Mouse (Mus musculus): ENCODE measurements at regions not wholly inside any gene's neighbourhood (a gene's known extent, or its start where the extent isn't known, plus 50 kb on each side); places are given as distances from the start of the nearest gene placed in this dataset.
A peak's percentile ranks its signal among the peaks of the same experiment; 100 is the strongest.

GRCm38 (mm10) chr7:73616971-73617906 lies 75.6 kb upstream of the Chd2 start:
- Histone ChIP-seq H3K4me3 (ENCODE audit: low read length) (peak overlapping the region; percentile 58), H3K9ac (ENCODE audit: low read depth, low read length) (peak overlapping the region; percentile 84), H3K36me3 (ENCODE audit: control insufficient read depth, insufficient read depth, low read length) (no peaks in the 10 kb centered on the region), H3K27ac (ENCODE audit: low read depth, low read length) (peak overlapping the region; percentile 99), H3K9me3 (ENCODE audit: control insufficient read depth, low read length) (no peaks in the 10 kb centered on the region), H3K4me1 (ENCODE audit: control insufficient read depth, insufficient read depth, low read length) (peaks cover 14% of the 10 kb centered on the region), H3K27me3 (ENCODE audit: control insufficient read depth, insufficient read depth, low read length) (no peaks in the 10 kb centered on the region), H3K4me2 (replicated peaks; ENCODE audit: low read depth, low read length) (peak overlapping the region; percentile 77)
- ATAC-seq (ENCODE audit: low FRiP score, low TSS enrichment) = no peak
- 5% methylated on average over 21 of the region's 21 CpGs for WGBS

- Histone ChIP-seq H3K9ac (ENCODE audit: low read depth, low read length) (peak overlapping the region; percentile 18; the same call in 1 of the 2 replicates), H3K4me3 (ENCODE audit: low read length) (peak overlapping the region; percentile 7; the same call in 1 of the 2 replicates)
- whole genome bisulfite sequencing = 21% methylated on average over 11 of the region's 11 CpGs
These were observed 74.4 kb upstream of the Chd2 start for GRCm38 (mm10) chr7:73616015-73616414.

GRCm38 (mm10) chr7:73614840-73615555 lies 73.4 kb upstream of the Chd2 start:
- no peaks in the 10 kb centered on the region for H3K27me3 ChIP-seq (ENCODE audit: control insufficient read depth, insufficient read depth, low read length)
- ATAC-seq (ENCODE audit: low FRiP score, low TSS enrichment) = no peak
- peaks cover 14% of the 10 kb centered on the region for H3K4me1 ChIP-seq (ENCODE audit: control insufficient read depth, insufficient read depth, low read length)
- no peak overlapping the region for H3K4me3 ChIP-seq (ENCODE audit: low read length)
- H3K36me3 ChIP-seq (ENCODE audit: control insufficient read depth, insufficient read depth, low read length) = no peaks in the 10 kb centered on the region
- H3K9ac ChIP-seq (ENCODE audit: low read depth, low read length) = no peak overlapping the region
- H3K4me2 ChIP-seq (replicated peaks; ENCODE audit: low read depth, low read length) = no peak overlapping the region
- no peaks in the 10 kb centered on the region for H3K9me3 ChIP-seq (ENCODE audit: control insufficient read depth, low read length)
- H3K27ac ChIP-seq (ENCODE audit: low read depth, low read length) = peak overlapping the region; percentile 21; the same call in 1 of the 2 replicates
- 65% methylated on average over 8 of the region's 8 CpGs for WGBS

More at GRCm38 (mm10) chr7:73616015-73616414, 74.4 kb upstream of the Chd2 start:
- peaks cover 14% of the 10 kb centered on the region for H3K4me1 ChIP-seq (ENCODE audit: control insufficient read depth, insufficient read depth, low read length)
- H3K9me3 ChIP-seq (ENCODE audit: control insufficient read depth, low read length) = no peaks in the 10 kb centered on the region
- H3K4me2 ChIP-seq (replicated peaks; ENCODE audit: low read depth, low read length) = peak overlapping the region; percentile 77
- H3K27ac ChIP-seq (ENCODE audit: low read depth, low read length) = peak overlapping the region; percentile 99
- H3K27me3 ChIP-seq (ENCODE audit: control insufficient read depth, insufficient read depth, low read length) = no peaks in the 10 kb centered on the region
- H3K36me3 ChIP-seq (ENCODE audit: control insufficient read depth, insufficient read depth, low read length) = no peaks in the 10 kb centered on the region
- ATAC-seq (ENCODE audit: low FRiP score, low TSS enrichment) = no peak

GRCm38 (mm10) chr7:73614341-73614740 lies 72.7 kb upstream of the Chd2 start:
- H3K4me2 ChIP-seq (replicated peaks; ENCODE audit: low read depth, low read length) = no peak overlapping the region
- no peaks in the 10 kb centered on the region for H3K9me3 ChIP-seq (ENCODE audit: control insufficient read depth, low read length)
- no peak overlapping the region for H3K4me3 ChIP-seq (ENCODE audit: low read length)
- no peak overlapping the region; the same call in 1 of the 2 replicates for H3K27ac ChIP-seq (ENCODE audit: low read depth, low read length)
- H3K9ac ChIP-seq (ENCODE audit: low read depth, low read length) = no peak overlapping the region
- WGBS = 89% methylated on average over 4 of the region's 4 CpGs
- no peaks in the 10 kb centered on the region for H3K36me3 ChIP-seq (ENCODE audit: control insufficient read depth, insufficient read depth, low read length)
- peaks cover 14% of the 10 kb centered on the region for H3K4me1 ChIP-seq (ENCODE audit: control insufficient read depth, insufficient read depth, low read length)
- ATAC-seq (ENCODE audit: low FRiP score, low TSS enrichment) = no peak
- no peaks in the 10 kb centered on the region for H3K27me3 ChIP-seq (ENCODE audit: control insufficient read depth, insufficient read depth, low read length)

- Histone ChIP-seq H3K9ac (ENCODE audit: low read depth, low read length) (no peak overlapping the region), H3K4me2 (replicated peaks; ENCODE audit: low read depth, low read length) (no peak overlapping the region), H3K4me1 (ENCODE audit: control insufficient read depth, insufficient read depth, low read length) (peaks cover 14% of the 10 kb centered on the region), H3K4me3 (ENCODE audit: low read length) (no peak overlapping the region), H3K27ac (ENCODE audit: low read depth, low read length) (no peak overlapping the region), H3K9me3 (ENCODE audit: control insufficient read depth, low read length) (no peaks in the 10 kb centered on the region), H3K27me3 (ENCODE audit: control insufficient read depth, insufficient read depth, low read length) (no peaks in the 10 kb centered on the region), H3K36me3 (ENCODE audit: control insufficient read depth, insufficient read depth, low read length) (no peaks in the 10 kb centered on the region)
- no peak for ATAC-seq (ENCODE audit: low FRiP score, low TSS enrichment)
- 55% methylated on average over 3 of the region's 3 CpGs for WGBS
These were observed 71.1 kb upstream of the Chd2 start for GRCm38 (mm10) chr7:73612752-73613092.

GRCm38 (mm10) chr7:73611866-73612751 lies 70.5 kb upstream of the Chd2 start:
- Histone ChIP-seq H3K27me3 (ENCODE audit: control insufficient read depth, insufficient read depth, low read length) (no peaks in the 10 kb centered on the region), H3K9me3 (ENCODE audit: control insufficient read depth, low read length) (no peaks in the 10 kb centered on the region), H3K9ac (ENCODE audit: low read depth, low read length) (no peak overlapping the region), H3K4me1 (ENCODE audit: control insufficient read depth, insufficient read depth, low read length) (peaks cover 13% of the 10 kb centered on the region), H3K36me3 (ENCODE audit: control insufficient read depth, insufficient read depth, low read length) (no peaks in the 10 kb centered on the region), H3K4me2 (replicated peaks; ENCODE audit: low read depth, low read length) (no peak overlapping the region), H3K4me3 (ENCODE audit: low read length) (no peak overlapping the region), H3K27ac (ENCODE audit: low read depth, low read length) (no peak overlapping the region)
- WGBS = 81% methylated on average over 12 of the region's 12 CpGs
- ATAC-seq (ENCODE audit: low FRiP score, low TSS enrichment) = no peak

GRCm38 (mm10) chr7:73608804-73609275 lies 67.2 kb upstream of the Chd2 start:
- WGBS = 31% methylated on average over 5 of the region's 5 CpGs
- H3K9me3 ChIP-seq (ENCODE audit: control insufficient read depth, low read length) = no peaks in the 10 kb centered on the region
- no peaks in the 10 kb centered on the region for H3K4me1 ChIP-seq (ENCODE audit: control insufficient read depth, insufficient read depth, low read length)
- 0 out of 2 replicates have a peak overlapping the region, but pooled peaks have one; percentile 37 for H3K9ac ChIP-seq (ENCODE audit: low read depth, low read length)
- H3K4me2 ChIP-seq (replicated peaks; ENCODE audit: low read depth, low read length) = no peak overlapping the region; the same call in 1 of the 2 replicates
- no peaks in the 10 kb centered on the region for H3K36me3 ChIP-seq (ENCODE audit: control insufficient read depth, insufficient read depth, low read length)
- no peak overlapping the region for H3K4me3 ChIP-seq (ENCODE audit: low read length)
- H3K27ac ChIP-seq (ENCODE audit: low read depth, low read length) = peak overlapping the region; percentile 91; the same call in 1 of the 2 replicates
- no peak for ATAC-seq (ENCODE audit: low FRiP score, low TSS enrichment)
- no peaks in the 10 kb centered on the region for H3K27me3 ChIP-seq (ENCODE audit: control insufficient read depth, insufficient read depth, low read length)

GRCm38 (mm10) chr7:73608070-73608803 lies 66.6 kb upstream of the Chd2 start:
- Histone ChIP-seq H3K36me3 (ENCODE audit: control insufficient read depth, insufficient read depth, low read length) (no peaks in the 10 kb centered on the region), H3K4me3 (ENCODE audit: low read length) (peak overlapping the region; percentile 34; the same call in 1 of the 2 replicates), H3K27me3 (ENCODE audit: control insufficient read depth, insufficient read depth, low read length) (no peaks in the 10 kb centered on the region), H3K9ac (ENCODE audit: low read depth, low read length) (peak overlapping the region; percentile 51; the same call in 1 of the 2 replicates), H3K4me1 (ENCODE audit: control insufficient read depth, insufficient read depth, low read length) (no peaks in the 10 kb centered on the region), H3K9me3 (ENCODE audit: control insufficient read depth, low read length) (no peaks in the 10 kb centered on the region), H3K4me2 (replicated peaks; ENCODE audit: low read depth, low read length) (peak overlapping the region; percentile 43), H3K27ac (ENCODE audit: low read depth, low read length) (peak overlapping the region; percentile 91; the same call in 1 of the 2 replicates)
- WGBS = 25% methylated on average over 8 of the region's 8 CpGs
- ATAC-seq (ENCODE audit: low FRiP score, low TSS enrichment) = no peak

Measured in kidney, embryonic 14.5 days (tissue).